Mouse (Mus musculus) heart, adult 8-10 months (tissue): Measurements from ENCODE around the gene Atp1b1. TPM values are rescaled to one million over a fixed set of nuclear protein-coding genes. Genes with fewer than 3 reads are reported as not detected.

ENCODE experiments used
- DNase-seq: peaks from one replicate; pipeline ENCODE4 v3.0.0; 2022; ENCODE audit warnings: low spot score
- total RNA-seq, 4 experiments: library from RNA; stranded (reverse); gene quantifications; 2 replicates each; pipeline ENCODE4 v1.2.4; 2022

The Atp1b1 gene
- total RNA-seq, 4 experiments from 2014 or later = 315 to 378 (median 343) TPM

DNA sequence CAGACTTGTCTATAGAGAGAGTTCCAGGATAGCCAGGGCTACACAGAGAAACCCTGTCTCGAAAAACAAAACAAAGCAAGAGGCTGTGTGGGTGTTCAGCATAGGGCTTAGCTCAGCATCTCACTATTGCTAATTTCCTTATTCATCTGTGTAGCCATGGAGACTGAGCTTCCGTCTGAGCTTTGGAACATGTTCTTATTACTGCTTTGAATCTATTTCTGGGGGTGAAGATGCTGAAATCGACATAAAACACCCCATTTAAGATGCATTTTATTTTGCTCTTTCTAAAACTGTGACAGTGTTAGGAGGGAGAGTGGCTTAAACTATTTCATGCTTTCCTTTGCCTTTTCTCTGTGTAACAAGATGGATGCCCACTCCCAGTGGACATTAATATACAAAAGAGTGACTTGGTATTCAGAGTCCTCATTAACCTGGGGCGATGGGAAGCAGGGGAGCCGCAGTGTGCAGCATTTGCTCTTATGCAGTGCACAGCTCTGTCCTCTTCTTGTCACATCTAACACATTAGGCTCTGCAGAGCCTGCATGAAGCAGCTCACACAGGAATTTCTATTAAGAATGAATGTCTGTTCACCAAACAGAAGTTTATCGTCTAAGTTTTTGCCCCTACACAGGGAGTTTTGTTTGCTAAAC is 62.9 kb downstream of the Atp1b1 start:
- no peak for DNase-seq

- no peak for DNase-seq
Observed at GRCm38 (mm10) chr1:164392176-164392575, 66.0 kb downstream of the Atp1b1 start.

- DNase-seq = no peak
Observed at GRCm38 (mm10) chr1:164389743-164390142, 68.4 kb downstream of the Atp1b1 start.

Other genes starting within 250 kb of the Atp1b1 start
- 1 to 10 TPM; 6.4 to 9.5 (median 8.5) TPM for gene Slc19a2, start 209.3 kb downstream of the Atp1b1 start, total RNA-seq
- 10 to 100 TPM in 1 of 4 experiments, 1 to 10 TPM in 3; 9.0 to 10.0 (median 10.0) TPM for gene Ccdc181, start 182.8 kb downstream of the Atp1b1 start, total RNA-seq
- 1 to 10 TPM; 4.0 to 5.4 (median 4.7) TPM for gene Nme7, start 154.2 kb downstream of the Atp1b1 start, total RNA-seq
- 10 to 100 TPM; 21.3 to 22.2 (median 21.8) TPM for gene Blzf1, start 150.9 kb downstream of the Atp1b1 start, total RNA-seq